Mouse (Mus musculus): ENCODE results near the gene Tubb5.
"Not testable (repeated sequence)": the region's sequence is repeated elsewhere in the genome, so short reads cannot be mapped to it uniquely, and the experiment has no call there.

Gene Tubb5

DNA sequence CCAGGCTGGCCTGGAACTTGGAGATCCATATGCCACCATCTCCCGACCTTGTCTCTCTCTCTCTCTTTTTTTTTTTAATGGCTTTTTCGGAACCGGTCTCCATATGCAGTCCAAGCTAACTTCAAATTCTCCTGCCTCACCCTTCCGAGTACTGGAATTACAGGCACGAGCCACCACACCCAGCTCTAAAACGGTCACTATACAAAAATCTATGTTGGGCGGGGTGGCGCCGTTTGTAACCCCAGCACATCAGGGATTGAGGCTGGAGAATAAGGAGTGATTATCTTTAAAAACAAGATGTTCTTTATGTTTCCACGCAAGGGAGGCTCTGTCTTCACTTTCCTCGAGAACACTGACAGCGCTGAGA lies 22.7 kb upstream of the Tubb5 start:
- DNase-seq (ENCODE audit: low read depth, low spot score), result no peak

GRCm38 (mm10) chr17:35859835-35860234 lies 21.7 kb upstream of the Tubb5 start:
- no peak for DNase-seq (ENCODE audit: low read depth, low spot score)

- no peak for DNase-seq (ENCODE audit: low read depth, low spot score)
Measured at GRCm38 (mm10) chr17:35859371-35859770, 21.3 kb upstream of the Tubb5 start.

GRCm38 (mm10) chr17:35850974-35851373 lies 12.9 kb upstream of the Tubb5 start:
- no peak for DNase-seq (ENCODE audit: low read depth, low spot score)

GRCm38 (mm10) chr17:35848112-35848511 lies 10.0 kb upstream of the Tubb5 start:
- no peak for DNase-seq (ENCODE audit: low read depth, low spot score)

GRCm38 (mm10) chr17:35843514-35843913 lies 5.4 kb upstream of the Tubb5 start:
- DNase-seq (ENCODE audit: low read depth, low spot score), result no peak

DNA sequence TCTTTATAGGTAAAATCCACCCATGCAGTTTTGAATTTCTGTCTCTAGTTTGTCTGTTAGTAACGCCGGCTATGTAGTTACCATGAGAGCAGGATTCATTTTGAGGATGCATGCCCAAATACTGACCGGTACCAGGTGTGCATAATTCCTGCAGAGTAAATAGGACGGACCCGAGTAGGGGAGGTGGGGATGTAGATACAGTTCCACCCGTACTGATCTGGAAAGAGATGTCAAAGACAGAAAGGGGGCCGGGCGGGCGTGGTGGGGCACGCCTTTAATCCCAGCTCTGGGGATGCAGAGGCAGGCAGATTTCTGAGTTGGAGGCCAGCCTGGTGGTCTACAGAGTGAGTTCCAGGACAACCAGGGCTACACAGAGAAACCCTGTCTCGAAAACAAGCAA lies 3.9 kb upstream of the Tubb5 start:
- no peak for DNase-seq (ENCODE audit: low read depth, low spot score)

DNA sequence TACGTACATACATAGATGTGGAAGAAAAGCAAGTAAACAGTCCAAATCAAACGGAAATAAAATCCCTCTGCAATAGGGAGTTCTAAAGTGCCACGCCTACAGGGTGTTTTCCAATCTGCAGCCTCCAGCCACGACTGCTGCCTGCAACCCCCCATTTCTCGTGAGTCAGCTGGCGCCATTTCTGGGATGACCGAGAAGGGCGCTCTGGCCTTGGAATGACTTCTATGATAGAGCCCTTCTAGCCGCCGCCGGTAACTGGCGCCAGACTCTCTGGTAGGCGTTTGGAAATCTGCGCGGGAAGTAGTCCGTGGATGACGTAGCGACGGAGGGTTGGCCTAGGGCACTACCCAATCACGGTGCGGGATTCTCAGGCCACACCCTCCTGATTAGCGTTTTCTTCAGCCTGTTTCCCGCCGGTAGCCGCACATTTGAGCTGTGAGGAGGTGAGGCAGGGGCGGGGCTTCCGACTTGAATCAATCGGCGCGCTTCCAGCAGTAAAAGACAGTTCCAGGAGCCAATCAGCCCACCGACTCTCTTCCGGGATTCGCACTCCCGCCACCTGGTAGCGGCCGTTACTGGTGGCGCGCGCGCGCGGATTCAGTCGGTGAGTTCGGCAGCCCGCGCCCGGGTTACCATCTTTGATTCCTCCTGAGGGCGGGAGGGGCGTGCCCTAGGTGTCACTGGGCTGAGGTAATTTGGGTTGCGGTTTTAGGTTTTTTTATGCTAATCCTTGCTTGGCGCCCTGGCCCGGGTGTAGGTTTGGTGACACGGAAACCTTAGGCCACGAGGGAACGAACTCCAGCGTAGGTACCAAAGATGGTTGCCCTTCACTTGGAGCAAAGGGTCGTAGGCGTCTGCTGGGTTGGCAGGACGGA lies 3.2 kb upstream of the Tubb5 start, which contains the start of gene Mdc1:
TSS of gene Mdc1 (plus strand) at position 440 of the 875 bp plus-strand sequence.
- peak; percentile 100 for DNase-seq (ENCODE audit: low read depth, low spot score)

DNA sequence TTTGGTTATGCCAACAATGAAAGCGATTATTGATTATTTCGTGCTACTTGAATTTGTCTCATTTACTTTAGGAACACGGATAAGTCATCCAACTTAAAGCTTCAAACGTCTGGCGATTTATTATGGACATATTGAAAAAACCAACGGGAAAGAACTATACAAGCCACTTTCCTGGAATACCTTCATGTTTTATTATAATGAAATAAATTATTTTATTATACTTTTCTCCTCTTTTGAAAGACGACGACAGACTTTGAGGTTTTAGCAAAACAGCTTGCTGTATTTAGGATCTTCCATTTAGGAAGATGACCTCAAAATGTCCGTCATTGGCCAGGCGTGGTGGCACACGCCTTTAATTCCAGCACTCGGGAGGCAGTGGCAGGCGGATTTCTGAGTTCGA lies 2.5 kb upstream of the Tubb5 start:
- DNase-seq (ENCODE audit: low read depth, low spot score), result no peak

DNA sequence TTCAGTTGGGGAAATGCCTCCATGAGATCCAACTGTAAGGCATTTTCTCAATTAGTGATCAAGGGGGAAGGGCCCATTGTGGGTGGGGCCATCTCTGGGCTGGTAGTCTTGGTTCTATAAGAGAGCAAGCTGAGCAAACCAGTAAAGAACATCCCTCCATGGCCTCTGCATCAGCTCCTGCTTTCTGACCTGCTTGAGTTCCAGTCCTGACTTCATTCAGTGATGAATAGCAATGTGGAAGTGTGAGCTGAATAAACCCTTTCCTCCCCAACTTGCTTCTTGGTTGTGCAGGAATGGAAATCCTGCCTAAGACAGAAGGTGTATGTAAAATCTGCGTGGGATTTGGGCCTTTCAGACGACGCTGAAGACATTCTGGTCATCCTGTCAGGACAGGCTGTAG lies 896 bp upstream of the Tubb5 start:
- DNase-seq (ENCODE audit: low read depth, low spot score), result not testable (repeated sequence)

- DNase-seq (ENCODE audit: low read depth, low spot score), result no peak
Measured at GRCm38 (mm10) chr17:35838570-35838969, 464 bp upstream of the Tubb5 start.

- peak; percentile 72 for DNase-seq (ENCODE audit: low read depth, low spot score)
Measured at GRCm38 (mm10) chr17:35837487-35837886, 619 bp downstream of the Tubb5 start.

DNA sequence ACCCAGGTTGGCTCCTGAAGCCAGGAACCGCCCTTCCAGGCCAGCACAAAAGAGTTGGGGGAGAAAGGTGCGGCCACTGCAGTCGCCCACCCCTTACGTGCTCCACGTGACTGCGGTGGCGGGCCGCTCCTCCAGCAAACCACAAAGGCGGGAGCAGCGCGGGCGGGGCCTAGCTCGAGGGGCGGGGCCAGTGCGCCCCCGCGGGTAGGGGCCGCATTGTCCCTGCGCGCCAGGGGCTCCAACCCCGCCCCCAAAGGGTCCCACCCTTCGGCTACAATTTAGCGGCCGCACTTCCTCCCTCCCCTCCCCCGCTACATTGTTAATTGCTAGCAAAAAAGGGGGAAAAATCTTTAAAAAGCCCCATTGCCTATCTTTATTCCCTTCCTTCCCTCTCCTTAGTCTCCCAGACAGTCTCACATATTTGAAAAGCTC lies 1.1 kb downstream of the Tubb5 start:
- peak; percentile 93 for DNase-seq (ENCODE audit: low read depth, low spot score)

- peak; percentile 88 for DNase-seq (ENCODE audit: low read depth, low spot score)
Measured at GRCm38 (mm10) chr17:35836178-35836965, 1.7 kb downstream of the Tubb5 start.

- DNase-seq (ENCODE audit: low read depth, low spot score), result no peak
Measured at GRCm38 (mm10) chr17:35835424-35836140, 2.5 kb downstream of the Tubb5 start.

DNA sequence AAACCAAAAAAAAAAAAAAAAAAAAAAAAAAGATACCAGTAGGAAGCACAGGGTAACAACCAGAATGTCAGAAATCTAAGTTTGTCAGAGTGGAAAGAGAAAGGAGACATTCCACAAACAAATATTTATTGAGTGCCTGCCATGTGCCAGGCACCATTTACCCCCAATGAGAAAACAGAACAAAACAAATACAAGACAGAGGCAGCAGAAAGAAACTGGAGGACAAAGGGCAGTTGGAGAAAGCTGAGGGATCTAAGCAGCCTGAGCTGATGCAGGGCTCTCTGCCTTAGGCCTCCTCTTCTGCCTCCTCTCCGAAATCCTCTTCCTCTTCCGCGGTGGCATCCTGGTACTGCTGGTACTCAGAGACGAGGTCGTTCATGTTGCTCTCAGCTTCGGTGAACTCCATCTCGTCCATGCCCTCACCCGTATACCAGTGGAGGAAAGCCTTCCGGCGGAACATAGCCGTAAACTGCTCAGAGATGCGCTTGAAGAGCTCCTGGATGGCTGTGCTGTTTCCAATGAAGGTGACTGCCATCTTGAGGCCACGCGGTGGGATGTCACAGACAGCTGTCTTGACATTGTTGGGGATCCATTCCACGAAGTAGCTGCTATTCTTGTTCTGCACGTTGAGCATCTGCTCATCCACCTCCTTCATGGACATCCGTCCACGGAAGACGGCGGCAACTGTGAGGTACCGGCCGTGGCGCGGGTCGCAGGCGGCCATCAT lies 3.2 kb downstream of the Tubb5 start:
- no peak for DNase-seq (ENCODE audit: low read depth, low spot score)

GRCm38 (mm10) chr17:35833894-35834293 lies 4.2 kb downstream of the Tubb5 start:
- no peak for DNase-seq (ENCODE audit: low read depth, low spot score)

DNA sequence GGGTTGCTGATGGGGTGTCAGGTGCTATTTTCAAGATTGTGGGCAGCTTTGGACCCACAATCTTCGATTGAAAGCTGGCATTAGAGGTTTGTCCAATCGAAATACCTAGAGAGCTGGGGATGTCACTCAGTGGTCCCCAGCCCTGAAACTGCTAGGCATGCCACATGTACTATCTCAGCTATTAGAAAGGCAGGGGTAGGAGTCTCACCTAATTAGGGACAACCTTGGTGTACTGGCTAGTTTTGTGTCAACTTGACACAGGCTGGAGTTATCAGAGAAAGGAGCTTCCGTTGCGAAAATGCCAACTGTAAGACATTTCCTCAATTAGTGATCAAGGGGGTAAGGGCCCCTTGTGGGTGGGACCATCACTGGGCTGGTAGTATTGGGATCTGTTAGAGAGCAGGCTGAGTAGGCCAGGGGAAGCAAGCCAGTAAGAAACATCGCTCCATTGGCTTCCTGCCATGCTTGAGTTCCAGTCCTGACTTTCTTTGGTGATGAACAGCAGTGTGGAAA lies 4.8 kb downstream of the Tubb5 start:
- DNase-seq (ENCODE audit: low read depth, low spot score), result no peak

GRCm38 (mm10) chr17:35832400-35833238 lies 5.5 kb downstream of the Tubb5 start:
- no peak for DNase-seq (ENCODE audit: low read depth, low spot score)

DNA sequence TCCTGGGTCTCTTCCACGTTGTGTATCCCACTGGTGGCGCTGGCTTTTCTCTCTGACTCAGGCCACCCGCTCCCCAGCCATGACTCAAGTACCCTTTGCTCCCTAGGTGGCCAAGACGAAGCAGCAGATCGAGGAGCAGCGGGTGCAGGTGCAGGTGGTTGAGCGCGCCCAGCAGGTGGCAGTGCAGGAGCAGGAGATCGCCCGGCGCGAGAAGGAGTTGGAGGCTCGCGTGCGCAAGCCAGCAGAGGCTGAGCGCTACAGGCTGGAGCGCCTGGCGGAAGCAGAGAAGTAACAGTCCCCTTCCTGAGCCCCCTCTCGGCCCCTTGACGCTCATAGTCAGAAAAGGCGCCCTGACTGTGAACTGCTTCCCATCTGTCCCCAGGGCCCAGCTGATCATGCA lies 8.4 kb downstream of the Tubb5 start:
- peak; percentile 79 for DNase-seq (ENCODE audit: low read depth, low spot score)
